Mouse (Mus musculus): ENCODE measurements around the gene Kcnd3. TPM values are rescaled to one million over a fixed set of nuclear protein-coding genes. Genes with fewer than 3 reads are reported as not detected.

Kcnd3 gene
- polyA plus RNA-seq, 1 experiment, result 5.0 TPM

- Histone ChIP-seq H3K4me1 (ENCODE audit: control insufficient read depth, insufficient read depth, low read length) (no peaks in the 10 kb centered on the region), H3K36me3 (ENCODE audit: control insufficient read depth, insufficient read depth, low read length) (no peaks in the 10 kb centered on the region), H3K27me3 (replicated peaks; ENCODE audit: control insufficient read depth, insufficient read depth, low read length) (no peaks in the 10 kb centered on the region; the same call in none of the 2 replicates), H3K4me3 (ENCODE audit: insufficient read depth, low read depth, low read length) (no peak overlapping the region), H3K27ac (ENCODE audit: insufficient read depth, low read depth, low read length) (no peak overlapping the region)
- TF ChIP-seq POLR2A (IDR thresholded peaks at IDR 0.05; ENCODE audit: low read depth, low read length), result no peak
- WGBS, result 64% methylated on average over 4 of the region's 4 CpGs
- no peak for DNase-seq
Observed at GRCm38 (mm10) chr3:105457657-105458056, 5.5 kb downstream of the Kcnd3 start.

GRCm38 (mm10) chr3:105466538-105466937 lies 14.4 kb downstream of the Kcnd3 start:
- H3K27ac ChIP-seq (ENCODE audit: insufficient read depth, low read depth, low read length), result no peak overlapping the region
- no peak overlapping the region for H3K4me3 ChIP-seq (ENCODE audit: insufficient read depth, low read depth, low read length)
- WGBS, result 72% methylated on average over 8 of the region's 8 CpGs
- no peaks in the 10 kb centered on the region for H3K27me3 ChIP-seq (replicated peaks; ENCODE audit: control insufficient read depth, insufficient read depth, low read length)
- H3K36me3 ChIP-seq (ENCODE audit: control insufficient read depth, insufficient read depth, low read length), result no peaks in the 10 kb centered on the region
- no peak for DNase-seq
- no peak for TF ChIP-seq CTCF (conservative IDR thresholded peaks at IDR 0.05; ENCODE audit: insufficient read depth, insufficient read length, low read depth, low read length)
- TF ChIP-seq POLR2A (IDR thresholded peaks at IDR 0.05; ENCODE audit: low read depth, low read length), result no peak
- H3K4me1 ChIP-seq (ENCODE audit: control insufficient read depth, insufficient read depth, low read length), result no peaks in the 10 kb centered on the region

GRCm38 (mm10) chr3:105472564-105472963 lies 20.4 kb downstream of the Kcnd3 start:
- Histone ChIP-seq H3K4me1 (ENCODE audit: control insufficient read depth, insufficient read depth, low read length) (no peaks in the 10 kb centered on the region), H3K27me3 (replicated peaks; ENCODE audit: control insufficient read depth, insufficient read depth, low read length) (no peaks in the 10 kb centered on the region), H3K36me3 (ENCODE audit: control insufficient read depth, insufficient read depth, low read length) (no peaks in the 10 kb centered on the region), H3K4me3 (ENCODE audit: insufficient read depth, low read depth, low read length) (no peak overlapping the region), H3K27ac (ENCODE audit: insufficient read depth, low read depth, low read length) (no peak overlapping the region)
- DNase-seq, result no peak
- WGBS, result 90% methylated on average over 1 of the region's 1 CpGs
- TF ChIP-seq POLR2A (IDR thresholded peaks at IDR 0.05; ENCODE audit: low read depth, low read length) (no peak), CTCF (conservative IDR thresholded peaks at IDR 0.05; ENCODE audit: insufficient read depth, insufficient read length, low read depth, low read length) (no peak)

- 72% methylated on average over 1 of the region's 1 CpGs for WGBS
- no peaks in the 10 kb centered on the region for H3K27me3 ChIP-seq (replicated peaks; ENCODE audit: control insufficient read depth, insufficient read depth, low read length)
- no peak for DNase-seq
- H3K36me3 ChIP-seq (ENCODE audit: control insufficient read depth, insufficient read depth, low read length), result no peaks in the 10 kb centered on the region
- TF ChIP-seq POLR2A (IDR thresholded peaks at IDR 0.05; ENCODE audit: low read depth, low read length), result no peak
- TF ChIP-seq CTCF (conservative IDR thresholded peaks at IDR 0.05; ENCODE audit: insufficient read depth, insufficient read length, low read depth, low read length), result no peak
- no peak overlapping the region for H3K27ac ChIP-seq (ENCODE audit: insufficient read depth, low read depth, low read length)
- no peaks in the 10 kb centered on the region for H3K4me1 ChIP-seq (ENCODE audit: control insufficient read depth, insufficient read depth, low read length)
- no peak overlapping the region for H3K4me3 ChIP-seq (ENCODE audit: insufficient read depth, low read depth, low read length)
Observed at GRCm38 (mm10) chr3:105476408-105476807, 24.3 kb downstream of the Kcnd3 start.

- TF ChIP-seq POLR2A (IDR thresholded peaks at IDR 0.05; ENCODE audit: low read depth, low read length) (no peak), CTCF (conservative IDR thresholded peaks at IDR 0.05; ENCODE audit: insufficient read depth, insufficient read length, low read depth, low read length) (no peak)
- Histone ChIP-seq H3K4me1 (ENCODE audit: control insufficient read depth, insufficient read depth, low read length) (no peaks in the 10 kb centered on the region), H3K27me3 (replicated peaks; ENCODE audit: control insufficient read depth, insufficient read depth, low read length) (no peaks in the 10 kb centered on the region), H3K36me3 (ENCODE audit: control insufficient read depth, insufficient read depth, low read length) (no peaks in the 10 kb centered on the region), H3K27ac (ENCODE audit: insufficient read depth, low read depth, low read length) (no peak overlapping the region), H3K4me3 (ENCODE audit: insufficient read depth, low read depth, low read length) (no peak overlapping the region)
- no peak for DNase-seq
- 93% methylated on average over 4 of the region's 4 CpGs for WGBS
Observed at GRCm38 (mm10) chr3:105478876-105479275, 26.7 kb downstream of the Kcnd3 start.

GRCm38 (mm10) chr3:105481419-105481818 lies 29.3 kb downstream of the Kcnd3 start:
- no peak for DNase-seq
- no peaks in the 10 kb centered on the region for H3K36me3 ChIP-seq (ENCODE audit: control insufficient read depth, insufficient read depth, low read length)
- H3K27me3 ChIP-seq (replicated peaks; ENCODE audit: control insufficient read depth, insufficient read depth, low read length), result no peaks in the 10 kb centered on the region
- no peak overlapping the region for H3K27ac ChIP-seq (ENCODE audit: insufficient read depth, low read depth, low read length)
- WGBS, result 41% methylated on average over 8 of the region's 8 CpGs
- H3K4me1 ChIP-seq (ENCODE audit: control insufficient read depth, insufficient read depth, low read length), result no peaks in the 10 kb centered on the region
- H3K4me3 ChIP-seq (ENCODE audit: insufficient read depth, low read depth, low read length), result no peak overlapping the region
- TF ChIP-seq CTCF (conservative IDR thresholded peaks at IDR 0.05; ENCODE audit: insufficient read depth, insufficient read length, low read depth, low read length) (no peak), POLR2A (IDR thresholded peaks at IDR 0.05; ENCODE audit: low read depth, low read length) (no peak)

GRCm38 (mm10) chr3:105483651-105484052 lies 31.5 kb downstream of the Kcnd3 start:
- Histone ChIP-seq H3K4me3 (ENCODE audit: insufficient read depth, low read depth, low read length) (no peak overlapping the region), H3K4me1 (ENCODE audit: control insufficient read depth, insufficient read depth, low read length) (no peaks in the 10 kb centered on the region), H3K27me3 (replicated peaks; ENCODE audit: control insufficient read depth, insufficient read depth, low read length) (no peaks in the 10 kb centered on the region), H3K36me3 (ENCODE audit: control insufficient read depth, insufficient read depth, low read length) (no peaks in the 10 kb centered on the region), H3K27ac (ENCODE audit: insufficient read depth, low read depth, low read length) (no peak overlapping the region)
- TF ChIP-seq POLR2A (IDR thresholded peaks at IDR 0.05; ENCODE audit: low read depth, low read length), result no peak
- TF ChIP-seq CTCF (conservative IDR thresholded peaks at IDR 0.05; ENCODE audit: insufficient read depth, insufficient read length, low read depth, low read length), result no peak
- DNase-seq, result no peak
- 65% methylated on average over 13 of the region's 13 CpGs for WGBS

GRCm38 (mm10) chr3:105487171-105487570 lies 35.0 kb downstream of the Kcnd3 start:
- no peaks in the 10 kb centered on the region for H3K27me3 ChIP-seq (replicated peaks; ENCODE audit: control insufficient read depth, insufficient read depth, low read length)
- H3K36me3 ChIP-seq (ENCODE audit: control insufficient read depth, insufficient read depth, low read length), result no peaks in the 10 kb centered on the region
- no peak overlapping the region for H3K4me3 ChIP-seq (ENCODE audit: insufficient read depth, low read depth, low read length)
- no peaks in the 10 kb centered on the region for H3K4me1 ChIP-seq (ENCODE audit: control insufficient read depth, insufficient read depth, low read length)
- no peak for TF ChIP-seq CTCF (conservative IDR thresholded peaks at IDR 0.05; ENCODE audit: insufficient read depth, insufficient read length, low read depth, low read length)
- TF ChIP-seq POLR2A (IDR thresholded peaks at IDR 0.05; ENCODE audit: low read depth, low read length), result no peak
- 42% methylated on average over 8 of the region's 8 CpGs for WGBS
- peak; percentile 8 for DNase-seq
- no peak overlapping the region for H3K27ac ChIP-seq (ENCODE audit: insufficient read depth, low read depth, low read length)
